Mouse (Mus musculus): ENCODE measurements around the gene March1.

DNA sequence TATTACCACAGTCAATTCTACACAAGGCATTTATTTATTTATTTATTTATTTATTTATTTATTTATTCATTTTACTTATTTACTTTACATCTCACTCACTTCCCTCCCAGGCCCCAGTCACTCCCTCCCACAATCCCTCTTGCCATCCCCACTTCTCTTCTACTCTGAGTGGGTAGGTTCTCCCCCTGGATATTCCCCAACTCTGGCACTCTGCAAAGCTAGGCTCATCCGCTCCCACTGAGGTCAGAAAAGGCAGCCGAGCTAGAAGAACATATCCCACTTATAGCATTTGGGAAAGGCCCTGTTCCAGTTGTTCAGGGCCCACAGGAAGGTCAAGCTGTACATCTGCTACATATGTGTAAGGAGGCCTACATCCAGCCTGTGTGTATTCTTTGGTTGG is 48.1 kb downstream of the March1 start:
- TF ChIP-seq POLR2A (IDR thresholded peaks at IDR 0.05; ENCODE audit: extremely low read depth, insufficient read depth, low read length) (no peak), CTCF (IDR thresholded peaks at IDR 0.05; ENCODE audit: low read depth, low read length) (no peak)

Measured in liver, adult 2 months (tissue).